Mouse (Mus musculus): ENCODE measurements at regions not wholly inside any gene's neighbourhood (a gene's known extent, or its start where the extent isn't known, plus 50 kb on each side); places are given as distances from the start of the nearest gene placed in this dataset.
A peak's percentile ranks its signal among the peaks of the same experiment; 100 is the strongest.

- no peak for DNase-seq (ENCODE audit: low read depth)
These were observed 147.2 kb upstream of the Plscr5 start for GRCm38 (mm10) chr9:92045472-92045905.

GRCm38 (mm10) chr9:92044161-92044560, 148.6 kb upstream of the Plscr5 start:
- DNase-seq (ENCODE audit: low read depth), result no peak

GRCm38 (mm10) chr9:92016521-92016920, 176.2 kb upstream of the Plscr5 start:
- no peak for DNase-seq (ENCODE audit: low read depth)

GRCm38 (mm10) chr9:92015923-92016322, 176.8 kb upstream of the Plscr5 start:
- no peak for DNase-seq (ENCODE audit: low read depth)

GRCm38 (mm10) chr9:91988240-91988639, 204.5 kb upstream of the Plscr5 start:
- DNase-seq (ENCODE audit: low read depth), result peak; percentile 6

- DNase-seq (ENCODE audit: low read depth), result peak; percentile 2
These were observed 210.6 kb upstream of the Plscr5 start for GRCm38 (mm10) chr9:91981955-91982621.

- no peak for DNase-seq (ENCODE audit: low read depth)
These were observed 211.2 kb upstream of the Plscr5 start for GRCm38 (mm10) chr9:91981499-91981898.

GRCm38 (mm10) chr9:91964051-91964450, 228.7 kb upstream of the Plscr5 start:
- DNase-seq (ENCODE audit: low read depth), result no peak

- DNase-seq (ENCODE audit: low read depth), result no peak
These were observed 230.0 kb upstream of the Plscr5 start for GRCm38 (mm10) chr9:91962726-91963125.

- DNase-seq (ENCODE audit: low read depth), result no peak
These were observed 231.1 kb upstream of the Plscr5 start for GRCm38 (mm10) chr9:91961666-91962065.

- no peak for DNase-seq (ENCODE audit: low read depth)
These were observed 232.0 kb upstream of the Plscr5 start for GRCm38 (mm10) chr9:91960556-91961325.

- DNase-seq (ENCODE audit: low read depth), result no peak
These were observed 233.1 kb upstream of the Plscr5 start for GRCm38 (mm10) chr9:91959592-91959991.

- no peak for DNase-seq (ENCODE audit: low read depth)
These were observed 233.7 kb upstream of the Plscr5 start for GRCm38 (mm10) chr9:91959076-91959475.

- no peak for DNase-seq (ENCODE audit: low read depth)
These were observed 234.3 kb upstream of the Plscr5 start for GRCm38 (mm10) chr9:91958421-91958820.

GRCm38 (mm10) chr9:91957061-91957460, 235.7 kb upstream of the Plscr5 start:
- no peak for DNase-seq (ENCODE audit: low read depth)

GRCm38 (mm10) chr9:91948746-91949145, 244.0 kb upstream of the Plscr5 start:
- DNase-seq (ENCODE audit: low read depth), result no peak

GRCm38 (mm10) chr9:91942001-91942400, 250.7 kb upstream of the Plscr5 start:
- no peak for DNase-seq (ENCODE audit: low read depth)

- no peak for DNase-seq (ENCODE audit: low read depth)
These were observed 254.0 kb upstream of the Plscr5 start for GRCm38 (mm10) chr9:91938729-91939128.

- no peak for DNase-seq (ENCODE audit: low read depth)
These were observed 288.7 kb upstream of the Plscr5 start for GRCm38 (mm10) chr9:91904066-91904465.

GRCm38 (mm10) chr9:91900956-91901355, 291.8 kb upstream of the Plscr5 start:
- no peak for DNase-seq (ENCODE audit: low read depth)

GRCm38 (mm10) chr9:91876823-91877222, 315.9 kb upstream of the Plscr5 start:
- no peak for DNase-seq (ENCODE audit: low read depth)

- DNase-seq (ENCODE audit: low read depth), result no peak
These were observed 361.2 kb upstream of the Plscr5 start for GRCm38 (mm10) chr9:91831556-91831955.

GRCm38 (mm10) chr9:91823733-91824487, 368.8 kb upstream of the Plscr5 start:
- no peak for DNase-seq (ENCODE audit: low read depth)

Measured in fibroblast of lung, adult 2 months (primary cell).